Mouse (Mus musculus) intestine, embryonic 15.5 days (tissue): ENCODE results near the gene Fam76a. TPM values are rescaled to one million over a fixed set of nuclear protein-coding genes. Genes with fewer than 3 reads are reported as not detected.
A peak's percentile ranks its signal among the peaks of the same experiment; 100 is the strongest.

Experiments
- ATAC-seq: fragments of 200-750 bp; cut with Nextera tagmentation; 2 replicates; pipeline ENCODE4 v1.8.0; 2017; ENCODE audit warnings: moderate TSS enrichment, moderate library complexity
- H3K27ac ChIP-seq: fragments of 300-500 bp; sonication (generic); 2 replicates; pipeline ENCODE4 v1.5.1; 2015; ENCODE audit warnings: mild to moderate bottlenecking, inconsistent platforms
- H3K27me3 ChIP-seq: fragments of 300-500 bp; sonication (generic); replicated peaks from 2 replicates; pipeline ENCODE4 v1.6.1; 2015; ENCODE audit warnings: inconsistent platforms
- H3K36me3 ChIP-seq: fragments of 300-500 bp; sonication (generic); 2 replicates; pipeline ENCODE4 v1.6.1; 2015; ENCODE audit warnings: inconsistent platforms
- H3K4me1 ChIP-seq: fragments of 300-500 bp; sonication (generic); replicated peaks from 2 replicates; pipeline ENCODE4 v1.6.1; 2015; ENCODE audit warnings: inconsistent platforms
- H3K4me2 ChIP-seq: fragments of 300-500 bp; sonication (generic); replicated peaks from 2 replicates; pipeline ENCODE4 v1.6.1; 2015; ENCODE audit warnings: mild to moderate bottlenecking, inconsistent platforms
- H3K4me3 ChIP-seq: fragments of 300-500 bp; sonication (generic); replicated peaks from 2 replicates; pipeline ENCODE4 v1.5.1; 2015; ENCODE audit warnings: inconsistent platforms
- H3K9ac ChIP-seq: fragments of 300-500 bp; sonication (generic); 2 replicates; pipeline ENCODE4 v1.6.1; 2015; ENCODE audit warnings: inconsistent platforms
- H3K9me3 ChIP-seq: fragments of 300-500 bp; sonication (generic); 2 replicates; pipeline ENCODE4 v1.6.1; 2016; ENCODE audit warnings: inconsistent platforms
- WGBS: fragments of 180-500 bp; shearing (Covaris S2); methylation state at CpG from one replicate; pipeline ENCODE4 v1.1.7; 2015; 5-methylcytosine and 5-hydroxymethylcytosine counted together
- polyA plus RNA-seq: library from polyadenylated mRNA; unstranded; fragments of >200 nt; fragmentation: Nextera tagmentation; extraction: Ambion mirVana; gene quantifications from 2 replicates; pipeline ENCODE4 v1.2.1, GENCODE M21; 2015

Fam76a gene
- polyA plus RNA-seq, 1 experiment from 2014 or later, result 45.3 TPM

GRCm38 (mm10) chr4:132912156-132912555, 10.2 kb downstream of the Fam76a start:
- Histone ChIP-seq H3K27me3 (no peaks in the 10 kb centered on the region), H3K36me3 (peaks cover 37% of the 10 kb centered on the region), H3K9me3 (no peaks in the 10 kb centered on the region), H3K4me1 (no peaks in the 10 kb centered on the region), H3K9ac (no peak overlapping the region), H3K27ac (no peak overlapping the region), H3K4me2 (no peak overlapping the region), H3K4me3 (no peak overlapping the region)
- WGBS, result 89% methylated on average over 6 of the region's 6 CpGs
- no peak for ATAC-seq

- no peak for ATAC-seq
- no peaks in the 10 kb centered on the region for H3K27me3 ChIP-seq
- no peak overlapping the region for H3K4me2 ChIP-seq
- no peak overlapping the region for H3K9ac ChIP-seq
- no peaks in the 10 kb centered on the region for H3K9me3 ChIP-seq
- no peak overlapping the region for H3K27ac ChIP-seq
- H3K36me3 ChIP-seq, result peaks cover 31% of the 10 kb centered on the region
- H3K4me1 ChIP-seq, result peaks cover 2% of the 10 kb centered on the region; the same call in 1 of the 2 replicates
- no peak overlapping the region for H3K4me3 ChIP-seq
- 88% methylated on average over 5 of the region's 5 CpGs for WGBS
These were observed 16.5 kb downstream of the Fam76a start for GRCm38 (mm10) chr4:132905843-132906360.

GRCm38 (mm10) chr4:132904765-132905309, 17.5 kb downstream of the Fam76a start:
- H3K27ac ChIP-seq, result peak overlapping the region; percentile 48; the same call in 1 of the 2 replicates
- no peak overlapping the region for H3K4me2 ChIP-seq
- H3K4me1 ChIP-seq, result peaks cover 2% of the 10 kb centered on the region; the same call in 1 of the 2 replicates
- no peaks in the 10 kb centered on the region for H3K27me3 ChIP-seq
- ATAC-seq, result no peak
- WGBS, result 56% methylated on average over 9 of the region's 9 CpGs
- no peak overlapping the region for H3K4me3 ChIP-seq
- H3K36me3 ChIP-seq, result peaks cover 28% of the 10 kb centered on the region
- no peak overlapping the region for H3K9ac ChIP-seq
- H3K9me3 ChIP-seq, result no peaks in the 10 kb centered on the region

- no peak overlapping the region for H3K4me3 ChIP-seq
- H3K36me3 ChIP-seq, result peaks cover 21% of the 10 kb centered on the region
- H3K27me3 ChIP-seq, result no peaks in the 10 kb centered on the region
- 89% methylated on average over 2 of the region's 2 CpGs for WGBS
- H3K9ac ChIP-seq, result no peak overlapping the region
- no peak overlapping the region for H3K4me2 ChIP-seq
- H3K9me3 ChIP-seq, result no peaks in the 10 kb centered on the region
- ATAC-seq, result no peak
- H3K27ac ChIP-seq, result peak overlapping the region; percentile 48; the same call in 1 of the 2 replicates
- peaks cover 2% of the 10 kb centered on the region; the same call in 1 of the 2 replicates for H3K4me1 ChIP-seq
These were observed 18.3 kb downstream of the Fam76a start for GRCm38 (mm10) chr4:132904071-132904470.

- no peak for ATAC-seq
- Histone ChIP-seq H3K27ac (no peak overlapping the region), H3K9ac (no peak overlapping the region), H3K36me3 (0 out of 2 replicates have a peak, but pooled peaks cover 3% of the 10 kb centered on the region), H3K4me3 (no peak overlapping the region), H3K4me2 (no peak overlapping the region), H3K27me3 (no peaks in the 10 kb centered on the region), H3K4me1 (no peaks in the 10 kb centered on the region), H3K9me3 (no peaks in the 10 kb centered on the region)
- 78% methylated on average over 9 of the region's 9 CpGs for WGBS
These were observed 24.2 kb downstream of the Fam76a start for GRCm38 (mm10) chr4:132898197-132898596.

- Histone ChIP-seq H3K4me3 (no peak overlapping the region), H3K9ac (no peak overlapping the region), H3K36me3 (no peaks in the 10 kb centered on the region), H3K4me2 (no peak overlapping the region), H3K27ac (no peak overlapping the region), H3K4me1 (no peaks in the 10 kb centered on the region), H3K27me3 (no peaks in the 10 kb centered on the region), H3K9me3 (no peaks in the 10 kb centered on the region)
- 17% methylated on average over 7 of the region's 7 CpGs for WGBS
- ATAC-seq, result no peak
These were observed 28.0 kb downstream of the Fam76a start for GRCm38 (mm10) chr4:132894402-132894801.

- peak; percentile 13; the same call in 1 of the 2 replicates for ATAC-seq
These were observed 37.4 kb downstream of the Fam76a start for GRCm38 (mm10) chr4:132884844-132885374.

GRCm38 (mm10) chr4:132884064-132884843, 38.1 kb downstream of the Fam76a start, which contains the start of gene Stx12:
TSS of gene Stx12 (minus strand) at chr4:132884509.
- Histone ChIP-seq H3K27me3 (no peaks in the 10 kb centered on the region), H3K36me3 (peaks cover 5% of the 10 kb centered on the region; the same call in 1 of the 2 replicates), H3K4me1 (peaks cover 19% of the 10 kb centered on the region), H3K9me3 (no peaks in the 10 kb centered on the region), H3K9ac (peak within 1 kb of the TSS; percentile 84), H3K27ac (peak within 1 kb of the TSS; percentile 81), H3K4me2 (peak within 1 kb of the TSS; percentile 85), H3K4me3 (peak within 1 kb of the TSS; percentile 75)
- WGBS, result under 1% methylated on average over 72 of the region's 72 CpGs
- peak; percentile 97 for ATAC-seq

More at GRCm38 (mm10) chr4:132884844-132885374, 37.4 kb downstream of the Fam76a start:
- peak overlapping the region; percentile 85 for H3K4me2 ChIP-seq
- peak overlapping the region; percentile 84 for H3K9ac ChIP-seq
- H3K27ac ChIP-seq, result peak overlapping the region; percentile 78
- H3K4me1 ChIP-seq, result peaks cover 19% of the 10 kb centered on the region
- peak overlapping the region; percentile 75 for H3K4me3 ChIP-seq
- H3K27me3 ChIP-seq, result no peaks in the 10 kb centered on the region
- H3K9me3 ChIP-seq, result no peaks in the 10 kb centered on the region
- peaks cover 5% of the 10 kb centered on the region; the same call in 1 of the 2 replicates for H3K36me3 ChIP-seq
- WGBS, result 9% methylated on average over 9 of the region's 9 CpGs

- Histone ChIP-seq H3K27ac (peak overlapping the region; percentile 81), H3K4me3 (peak overlapping the region; percentile 75), H3K4me1 (peaks cover 19% of the 10 kb centered on the region), H3K9me3 (no peaks in the 10 kb centered on the region), H3K36me3 (peaks cover 5% of the 10 kb centered on the region; the same call in 1 of the 2 replicates), H3K27me3 (no peaks in the 10 kb centered on the region), H3K4me2 (peak overlapping the region; percentile 85), H3K9ac (peak overlapping the region; percentile 84)
- WGBS, result 1% methylated on average over 21 of the region's 21 CpGs
- ATAC-seq, result no peak
These were observed 38.7 kb downstream of the Fam76a start for GRCm38 (mm10) chr4:132883561-132884063.

GRCm38 (mm10) chr4:132874363-132875097, 47.8 kb downstream of the Fam76a start:
- no peak overlapping the region for H3K9ac ChIP-seq
- peak overlapping the region; percentile 45 for H3K27ac ChIP-seq
- peaks cover 7% of the 10 kb centered on the region; the same call in 1 of the 2 replicates for H3K4me1 ChIP-seq
- H3K4me2 ChIP-seq, result peak overlapping the region; percentile 7
- WGBS, result 76% methylated on average over 7 of the region's 7 CpGs
- ATAC-seq, result peak; percentile 94
- H3K27me3 ChIP-seq, result no peaks in the 10 kb centered on the region
- no peaks in the 10 kb centered on the region for H3K9me3 ChIP-seq
- H3K36me3 ChIP-seq, result peaks cover 13% of the 10 kb centered on the region; the same call in 1 of the 2 replicates
- no peak overlapping the region for H3K4me3 ChIP-seq

GRCm38 (mm10) chr4:132873481-132874362, 48.6 kb downstream of the Fam76a start:
- 77% methylated on average over 11 of the region's 11 CpGs for WGBS
- Histone ChIP-seq H3K4me3 (no peak overlapping the region), H3K27me3 (no peaks in the 10 kb centered on the region), H3K36me3 (peaks cover 14% of the 10 kb centered on the region; the same call in 1 of the 2 replicates), H3K4me2 (no peak overlapping the region), H3K27ac (peak overlapping the region; percentile 45), H3K9ac (no peak overlapping the region), H3K4me1 (peaks cover 7% of the 10 kb centered on the region; the same call in 1 of the 2 replicates), H3K9me3 (no peaks in the 10 kb centered on the region)
- ATAC-seq, result peak; percentile 88
